Mouse (Mus musculus) skeletal muscle tissue, adult 2 months (tissue): ENCODE results near the gene Rapgef4.

Experiments used
- DNase-seq: peaks from one replicate; pipeline ENCODE4 v3.0.0-alpha.2; 2012; ENCODE audit warnings: low read depth, low spot score

Rapgef4 gene

GRCm38 (mm10) chr2:72230545-72230944 is 249.5 kb downstream of the Rapgef4 start:
- no peak for DNase-seq

DNA sequence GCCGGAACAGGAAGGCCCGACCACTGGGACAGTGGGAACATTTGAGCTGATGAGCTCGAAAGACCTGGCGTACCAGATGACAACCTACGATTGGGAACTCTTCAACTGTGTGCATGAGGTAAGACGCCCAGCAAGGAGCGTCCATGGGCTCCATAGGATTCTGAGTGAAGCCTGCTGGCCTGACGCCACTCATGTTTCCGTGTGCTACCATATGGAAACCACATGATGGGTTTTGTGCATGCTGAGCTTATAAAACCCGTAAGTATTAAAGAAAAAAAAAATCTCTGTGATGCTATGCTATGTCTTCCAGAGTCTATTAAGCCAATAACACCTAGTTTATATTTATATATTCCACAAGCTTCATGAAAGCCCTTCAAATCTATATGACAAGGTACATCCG is 253.0 kb downstream of the Rapgef4 start:
- no peak for DNase-seq

- DNase-seq = peak; percentile 84
Observed at GRCm38 (mm10) chr2:72234943-72235342, 253.9 kb downstream of the Rapgef4 start.

DNA sequence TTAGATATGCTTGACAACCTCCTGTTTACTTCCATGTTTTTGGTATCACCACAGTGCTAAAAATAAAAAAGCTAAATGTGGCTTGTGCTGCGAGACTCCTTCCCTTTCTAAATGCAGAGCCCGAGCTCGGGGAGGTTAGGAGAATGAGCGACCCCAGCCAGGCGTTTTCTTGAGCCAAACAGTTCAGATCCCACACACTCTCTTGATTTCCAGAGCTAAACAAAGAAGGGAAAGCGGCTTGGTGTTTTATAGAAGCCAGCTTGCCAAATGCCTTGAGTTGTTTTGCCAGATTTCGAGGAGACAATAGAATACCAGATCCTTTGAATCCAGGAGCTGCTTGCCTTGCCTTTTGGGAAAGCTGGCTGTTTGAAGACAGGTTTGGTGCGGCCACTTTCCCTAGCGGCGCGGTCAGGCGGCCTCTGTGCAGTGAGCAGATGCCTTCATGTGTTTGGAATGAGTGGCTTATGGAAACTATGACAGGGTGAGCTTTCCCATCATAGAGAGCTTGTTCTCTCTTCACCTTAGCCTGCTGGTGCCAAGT is 254.4 kb downstream of the Rapgef4 start:
- DNase-seq = peak; percentile 70

- DNase-seq = no peak
Observed at GRCm38 (mm10) chr2:72238421-72238820, 257.4 kb downstream of the Rapgef4 start.

DNA sequence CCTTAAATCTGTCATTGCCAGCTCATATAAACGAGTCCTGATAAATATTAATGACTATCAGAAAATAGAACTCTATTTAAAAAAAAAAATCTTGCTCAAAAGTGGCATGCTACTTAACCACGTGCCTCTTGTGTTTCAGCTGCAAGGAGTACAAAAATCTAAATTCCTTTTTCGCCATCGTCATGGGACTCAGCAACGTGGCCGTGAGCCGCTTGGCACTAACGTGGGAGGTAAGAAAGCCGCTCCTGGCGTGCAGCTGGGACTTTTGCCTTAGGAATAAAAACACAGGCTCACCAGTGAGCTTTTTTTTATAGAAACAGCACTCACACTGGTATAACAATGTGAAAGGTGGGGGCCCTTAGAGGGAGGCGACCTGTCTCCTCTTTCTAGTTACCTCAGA is 257.9 kb downstream of the Rapgef4 start:
- DNase-seq = no peak

DNA sequence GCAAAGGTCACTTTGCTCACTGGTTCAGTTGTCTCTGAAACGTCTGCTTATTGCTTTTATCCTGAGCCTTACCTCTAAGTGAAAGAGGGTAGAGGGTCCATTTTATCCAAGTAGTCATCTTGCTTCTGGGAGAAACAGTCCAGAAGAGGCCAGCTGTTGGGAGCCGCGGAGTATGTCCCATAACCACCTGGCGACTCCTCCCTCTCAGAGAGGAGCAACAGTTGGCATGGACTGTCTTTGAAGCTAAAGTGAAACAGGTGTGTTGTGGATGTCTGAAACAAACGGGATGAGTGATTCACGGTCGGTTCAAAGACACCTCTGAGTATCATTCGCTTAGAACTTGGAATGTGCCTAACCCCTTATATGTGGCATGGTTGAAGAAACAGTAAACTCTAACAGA is 258.4 kb downstream of the Rapgef4 start:
- DNase-seq = no peak

- peak; percentile 19 for DNase-seq
Observed at GRCm38 (mm10) chr2:72239993-72240392, 259.0 kb downstream of the Rapgef4 start.

DNA sequence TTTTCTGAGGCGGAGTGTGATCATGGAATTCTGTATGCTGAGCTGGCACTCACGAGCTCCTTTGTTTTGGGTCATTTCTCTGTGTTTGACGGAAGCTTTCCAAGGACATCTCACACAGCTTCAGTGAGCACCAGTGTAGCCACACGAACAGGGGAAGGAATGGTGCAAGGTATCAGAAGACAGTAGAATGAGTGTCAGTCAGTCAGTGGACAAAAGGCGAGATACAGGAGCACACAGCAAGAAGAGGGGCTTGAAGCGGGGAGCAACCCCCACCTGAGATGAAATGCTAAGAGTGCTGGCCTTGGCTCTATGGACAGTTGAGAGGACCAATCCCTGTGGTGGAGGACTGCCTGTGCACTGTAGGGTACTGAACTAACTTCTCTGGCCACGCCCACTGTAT is 259.7 kb downstream of the Rapgef4 start:
- no peak for DNase-seq

GRCm38 (mm10) chr2:72241714-72242472 is 260.9 kb downstream of the Rapgef4 start:
- no peak for DNase-seq

- no peak for DNase-seq
Observed at GRCm38 (mm10) chr2:72242910-72243675, 262.1 kb downstream of the Rapgef4 start.

DNA sequence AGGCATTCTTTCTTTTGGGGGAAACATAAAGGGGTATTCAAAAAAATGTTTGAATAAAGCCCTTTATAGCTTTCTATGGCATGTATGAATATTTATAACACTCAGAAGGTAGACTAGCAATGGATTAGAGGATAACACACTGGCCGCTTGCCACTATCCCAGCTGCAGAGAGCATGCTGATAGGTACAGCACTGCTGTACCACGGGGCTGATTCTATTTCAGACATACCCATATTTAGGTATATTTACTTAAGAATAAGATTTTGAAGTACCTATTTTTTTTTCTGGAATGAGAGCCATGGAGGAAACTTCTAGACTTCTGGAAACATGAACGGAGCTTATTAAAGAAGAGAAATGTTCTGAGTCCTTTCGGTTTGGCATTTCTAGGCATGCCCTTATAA is 264.6 kb downstream of the Rapgef4 start:
- DNase-seq = no peak

- no peak for DNase-seq
Observed at GRCm38 (mm10) chr2:72246376-72246775, 265.3 kb downstream of the Rapgef4 start.

DNA sequence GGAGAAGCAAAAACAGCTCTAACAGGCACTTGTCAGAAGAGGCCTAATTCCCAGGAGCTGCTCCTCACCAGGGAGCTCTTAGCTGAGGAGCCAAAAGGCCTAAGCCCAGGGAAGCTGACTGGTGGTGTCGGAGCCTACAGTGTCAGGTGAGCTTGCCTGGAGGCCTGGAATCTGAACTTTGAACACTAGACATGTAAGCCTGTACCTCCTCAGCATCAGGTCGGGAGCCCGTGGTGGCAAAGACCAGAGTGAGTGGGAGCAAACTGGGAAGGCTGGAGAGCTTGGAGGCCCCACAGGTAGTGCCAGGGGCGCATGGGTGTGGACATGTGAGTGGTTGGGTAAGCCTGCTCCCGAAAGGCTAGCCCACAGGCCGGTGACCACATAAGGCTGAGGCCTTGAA is 266.8 kb downstream of the Rapgef4 start:
- DNase-seq = no peak

GRCm38 (mm10) chr2:72252510-72253505 is 271.8 kb downstream of the Rapgef4 start:
- DNase-seq = no peak

DNA sequence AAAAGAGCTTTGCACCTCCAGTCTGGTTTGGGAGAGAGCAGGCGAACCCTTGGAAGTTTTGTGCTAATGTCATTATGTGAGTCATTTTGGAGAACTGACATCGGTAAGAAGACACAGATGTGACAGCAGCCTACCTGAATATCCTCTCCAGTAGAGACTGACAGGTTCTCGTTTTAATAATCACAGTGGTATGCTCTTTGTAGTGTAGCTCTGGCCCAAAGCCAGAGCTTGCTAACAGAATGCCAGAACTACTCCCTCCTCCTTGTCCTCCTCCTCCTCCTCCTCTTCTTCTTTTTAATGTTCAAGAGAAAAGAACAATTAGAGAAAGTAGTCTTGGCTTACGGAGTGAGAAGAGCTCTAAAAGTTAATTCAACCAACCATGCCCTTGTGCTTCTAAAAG is 272.8 kb downstream of the Rapgef4 start:
- DNase-seq = no peak

DNA sequence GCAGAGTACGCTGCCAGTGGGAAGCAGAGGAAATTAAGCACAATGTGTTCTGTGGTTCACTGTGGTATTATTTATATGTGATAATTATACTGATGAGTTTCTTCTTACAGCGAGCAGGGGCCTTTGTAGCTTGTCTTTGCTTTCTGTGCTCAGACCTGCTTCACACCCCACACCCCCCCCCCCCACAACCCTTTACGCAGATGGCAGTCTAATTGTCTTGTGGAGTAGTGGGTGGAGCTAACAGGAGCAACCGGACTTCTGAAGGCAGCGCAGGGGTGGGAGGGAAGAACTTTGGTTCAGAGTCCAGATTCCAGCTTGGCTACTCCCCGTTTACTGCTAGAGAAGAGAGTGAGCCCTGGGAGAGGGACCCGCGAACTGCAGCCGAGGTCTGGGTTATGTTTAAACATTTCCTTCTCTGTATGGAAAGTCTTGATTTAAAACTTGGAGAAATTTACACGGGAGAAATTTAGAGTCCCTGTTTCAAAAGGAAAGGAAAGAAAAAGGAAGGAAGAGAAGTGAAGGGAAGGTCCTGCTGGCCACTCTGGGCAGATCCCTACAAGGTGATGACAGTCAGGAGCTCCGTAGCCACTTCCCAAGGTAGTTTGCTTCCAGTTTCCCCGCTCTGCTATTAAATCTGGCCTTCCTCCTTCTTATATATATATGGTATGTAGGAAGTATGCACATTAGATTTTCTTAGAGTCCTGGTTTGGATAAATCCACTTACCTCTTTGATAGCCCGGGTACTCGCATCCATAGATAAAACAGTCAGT is 274.0 kb downstream of the Rapgef4 start:
- DNase-seq = no peak

DNA sequence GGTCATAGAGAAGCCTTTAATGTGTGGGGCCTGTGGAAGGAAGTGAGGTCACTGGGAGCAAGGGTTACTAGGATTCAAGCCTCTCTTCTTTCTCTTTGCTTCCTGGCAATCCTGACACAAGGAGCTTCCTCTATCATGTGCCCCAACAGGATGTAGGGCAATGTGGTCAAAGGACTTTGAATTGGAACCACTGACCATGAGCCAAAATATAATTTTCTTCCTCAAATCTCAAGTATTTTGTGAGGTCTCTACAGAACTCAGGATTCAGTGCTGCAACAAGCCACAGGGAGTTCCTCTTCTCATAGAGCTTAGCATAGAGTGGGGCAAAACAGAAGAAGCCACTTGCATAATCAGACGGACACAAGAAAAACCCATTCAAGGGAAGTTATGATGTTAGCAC is 279.7 kb downstream of the Rapgef4 start:
- no peak for DNase-seq

DNA sequence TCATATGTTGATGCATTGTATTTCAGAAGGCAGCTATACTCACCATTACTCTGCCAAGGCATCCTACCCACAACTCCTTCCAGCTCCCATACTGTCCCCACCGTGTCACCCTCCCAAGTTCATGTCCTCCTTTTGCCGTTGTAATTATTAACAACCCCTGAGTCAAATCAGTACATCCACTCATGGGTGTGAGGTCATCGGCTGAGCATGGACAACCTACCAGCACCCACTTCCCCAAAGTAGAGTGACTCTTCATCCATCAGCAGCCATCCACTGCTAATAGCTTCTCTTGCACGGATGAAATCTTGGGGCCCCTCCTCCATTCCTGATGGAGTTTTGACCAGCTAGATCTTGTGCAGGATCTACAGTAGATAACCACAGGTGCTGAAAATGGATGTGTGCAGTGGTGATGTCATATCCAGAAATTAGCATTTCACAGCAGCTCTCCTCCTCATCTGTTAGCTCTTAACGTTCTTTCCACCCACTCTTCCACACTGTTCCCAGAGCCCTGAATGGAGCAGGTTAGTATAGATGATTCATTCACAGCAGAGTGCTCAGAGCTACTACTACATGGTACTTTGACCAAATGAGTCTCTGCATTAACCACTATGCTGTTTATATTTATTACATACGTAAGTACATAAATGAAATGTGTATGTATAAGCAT is 281.9 kb downstream of the Rapgef4 start:
- no peak for DNase-seq

- no peak for DNase-seq
Observed at GRCm38 (mm10) chr2:72267390-72267789, 286.4 kb downstream of the Rapgef4 start.
